Mouse (Mus musculus) heart, postnatal 0 days (tissue): ENCODE measurements at regions not wholly inside any gene's neighbourhood (a gene's known extent, or its start where the extent isn't known, plus 50 kb on each side); places are given as distances from the start of the nearest gene placed in this dataset.

Experiments
- CTCF ChIP-seq: IDR thresholded peaks from 2 replicates; pipeline ENCODE4 v1.5.1; 2016; ENCODE audit warnings: antibody characterized with exemption, control low read depth, low read depth
- EP300 ChIP-seq: IDR thresholded peaks from 2 replicates; pipeline ENCODE4 v1.6.1; 2016; ENCODE audit warnings: antibody characterized with exemption, low read depth

DNA sequence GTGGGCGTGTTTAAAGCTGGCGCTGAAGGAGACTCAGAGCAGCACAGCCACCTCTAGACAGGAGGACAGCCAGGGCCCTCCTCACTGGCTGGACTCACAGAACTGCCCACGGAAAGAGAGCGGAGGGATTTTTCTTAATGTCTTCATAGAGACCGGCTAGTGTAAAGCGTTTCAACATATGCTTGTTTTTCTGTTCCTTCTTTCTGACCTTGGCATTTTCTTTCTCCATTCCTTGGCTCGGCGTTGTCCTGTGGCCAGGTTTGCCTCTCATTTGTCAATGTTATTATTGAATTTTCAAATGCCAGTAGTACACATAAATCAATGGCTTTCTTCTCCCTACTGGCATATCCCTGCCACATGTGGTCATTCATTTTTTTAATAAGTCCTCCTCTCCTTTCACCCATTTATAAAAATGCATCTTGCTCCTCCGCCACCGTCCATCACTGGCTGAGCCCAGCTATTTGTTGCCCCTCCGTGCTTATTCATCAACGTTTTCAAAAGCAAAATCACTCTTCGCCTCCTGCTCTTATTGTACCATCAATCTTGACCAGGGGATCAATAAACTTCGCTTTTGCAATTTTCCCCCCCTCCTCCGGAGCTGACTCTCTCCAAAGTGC is 319.0 kb downstream of the Gm45692 start:
- TF ChIP-seq EP300 (no peak), CTCF (no peak)
